Mouse (Mus musculus) cerebellum, adult 2 months (tissue): ENCODE measurements around the gene Ccdc146. TPM values are rescaled to one million over a fixed set of nuclear protein-coding genes. Genes with fewer than 3 reads are reported as not detected.
A peak's percentile ranks its signal among the peaks of the same experiment; 100 is the strongest.

Source experiments
- DNase-seq, 2 experiments: peaks; one replicate each; pipeline ENCODE4 v3.0.0; 2021
- H3K27ac ChIP-seq: fragments of 200-500 bp; 2 replicates; pipeline ENCODE4 v1.5.1; 2012; ENCODE audit warnings: low read length, control low read depth, inconsistent platforms; ENCODE audit not compliant: insufficient read depth
- H3K27me3 ChIP-seq: fragments of 200-500 bp; 2 replicates; pipeline ENCODE4 v1.6.1; 2012; ENCODE audit warnings: inconsistent platforms, mild to moderate bottlenecking, low read length, moderate library complexity; ENCODE audit not compliant: control insufficient read depth, insufficient read depth
- H3K4me1 ChIP-seq: fragments of 200-500 bp; 2 replicates; pipeline ENCODE4 v1.6.1; 2011; ENCODE audit warnings: low read length; ENCODE audit not compliant: control insufficient read depth, insufficient read depth
- H3K4me3 ChIP-seq: fragments of 200-500 bp; replicated peaks from 2 replicates; pipeline ENCODE3; 2011; ENCODE audit warnings: mild to moderate bottlenecking, low read depth, low read length, control low read depth; ENCODE audit not compliant: insufficient read depth
- CTCF ChIP-seq: fragments of 200-500 bp; IDR thresholded peaks from 2 replicates; pipeline ENCODE4 v1.5.1; 2011; ENCODE audit warnings: low read depth, mild to moderate bottlenecking, control low read depth, low read length, moderate library complexity, borderline replicate concordance; ENCODE audit not compliant: insufficient read depth
- POLR2A ChIP-seq: fragments of 200-500 bp; IDR thresholded peaks from 2 replicates; pipeline ENCODE4 v1.6.1; 2011; ENCODE audit warnings: low read length, control low read depth, borderline replicate concordance; ENCODE audit not compliant: insufficient read depth
- WGBS: fragments of 180-500 bp; shearing (Covaris S2); methylation state at CpG from one replicate; pipeline ENCODE4 v1.1.7; 2018; 5-methylcytosine and 5-hydroxymethylcytosine counted together
- polyA plus RNA-seq: library from polyadenylated mRNA; depleted of rRNA; stranded (reverse); fragments of >200 nt; gene quantifications from 2 replicates; pipeline ENCODE4 v1.2.3, GENCODE M21; 2012

The Ccdc146 gene
- polyA plus RNA-seq, 1 experiment = 0.33 TPM

DNA sequence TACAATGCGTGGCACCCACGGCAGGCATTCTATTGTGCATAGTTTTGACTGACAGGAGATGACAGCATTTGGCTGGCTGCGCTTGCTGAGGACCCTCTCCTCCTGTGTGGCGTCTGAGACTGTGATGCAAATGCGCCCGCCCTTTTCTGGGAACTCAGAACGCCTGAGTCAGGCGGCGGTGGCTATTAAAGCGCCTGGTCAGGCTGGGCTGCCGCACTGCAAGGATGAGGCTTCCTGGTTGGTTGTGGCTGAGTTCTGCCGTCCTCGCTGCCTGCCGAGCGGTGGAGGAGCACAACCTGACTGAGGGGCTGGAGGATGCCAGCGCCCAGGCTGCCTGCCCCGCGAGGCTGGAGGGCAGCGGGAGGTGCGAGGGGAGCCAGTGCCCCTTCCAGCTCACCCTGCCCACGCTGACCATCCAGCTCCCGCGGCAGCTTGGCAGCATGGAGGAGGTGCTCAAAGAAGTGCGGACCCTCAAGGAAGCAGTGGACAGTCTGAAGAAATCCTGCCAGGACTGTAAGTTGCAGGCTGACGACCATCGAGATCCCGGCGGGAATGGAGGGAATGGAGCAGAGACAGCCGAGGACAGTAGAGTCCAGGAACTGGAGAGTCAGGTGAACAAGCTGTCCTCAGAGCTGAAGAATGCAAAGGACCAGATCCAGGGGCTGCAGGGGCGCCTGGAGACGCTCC lies 51.8 kb downstream of the Ccdc146 start, which contains the start of gene Fgl2:
Gene Fgl2, plus strand, starts transcription at position 150 of the 687 bp plus-strand sequence.
- H3K4me1 ChIP-seq = no peaks in the 10 kb centered on the region
- H3K27me3 ChIP-seq = no peaks in the 10 kb centered on the region
- TF ChIP-seq POLR2A = no peak
- TF ChIP-seq CTCF = no peak
- H3K27ac ChIP-seq = no peak within 1 kb of the TSS
- WGBS = 2% methylated on average over 31 of the region's 31 CpGs
- DNase-seq = peak; percentile 23 to 30
- H3K4me3 ChIP-seq = peak within 1 kb of the TSS; percentile 14

DNA sequence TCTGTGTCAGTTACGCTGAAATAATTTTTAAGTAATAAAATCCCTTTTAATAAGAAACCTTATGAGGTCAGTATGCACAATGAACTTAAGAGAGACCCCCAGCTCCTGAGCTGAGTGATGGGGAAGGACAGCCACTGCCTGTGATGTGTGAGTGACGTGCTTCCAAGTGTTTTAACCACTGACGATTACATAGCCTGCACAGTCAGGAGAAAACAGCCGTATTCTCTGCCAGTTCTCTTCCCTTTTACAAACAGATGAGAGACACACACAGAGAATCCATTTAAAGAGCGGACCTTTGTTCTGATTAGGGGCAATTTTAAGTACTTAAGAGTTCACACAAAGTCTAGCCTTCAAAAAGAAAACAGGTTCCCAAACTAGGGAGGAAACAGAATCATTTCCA lies 52.6 kb downstream of the Ccdc146 start:
- Histone ChIP-seq H3K27me3 (no peaks in the 10 kb centered on the region), H3K4me3 (no peak overlapping the region), H3K4me1 (no peaks in the 10 kb centered on the region), H3K27ac (no peak overlapping the region)
- 43% methylated on average over 5 of the region's 5 CpGs for WGBS
- TF ChIP-seq CTCF (no peak), POLR2A (no peak)
- no peak for DNase-seq

DNA sequence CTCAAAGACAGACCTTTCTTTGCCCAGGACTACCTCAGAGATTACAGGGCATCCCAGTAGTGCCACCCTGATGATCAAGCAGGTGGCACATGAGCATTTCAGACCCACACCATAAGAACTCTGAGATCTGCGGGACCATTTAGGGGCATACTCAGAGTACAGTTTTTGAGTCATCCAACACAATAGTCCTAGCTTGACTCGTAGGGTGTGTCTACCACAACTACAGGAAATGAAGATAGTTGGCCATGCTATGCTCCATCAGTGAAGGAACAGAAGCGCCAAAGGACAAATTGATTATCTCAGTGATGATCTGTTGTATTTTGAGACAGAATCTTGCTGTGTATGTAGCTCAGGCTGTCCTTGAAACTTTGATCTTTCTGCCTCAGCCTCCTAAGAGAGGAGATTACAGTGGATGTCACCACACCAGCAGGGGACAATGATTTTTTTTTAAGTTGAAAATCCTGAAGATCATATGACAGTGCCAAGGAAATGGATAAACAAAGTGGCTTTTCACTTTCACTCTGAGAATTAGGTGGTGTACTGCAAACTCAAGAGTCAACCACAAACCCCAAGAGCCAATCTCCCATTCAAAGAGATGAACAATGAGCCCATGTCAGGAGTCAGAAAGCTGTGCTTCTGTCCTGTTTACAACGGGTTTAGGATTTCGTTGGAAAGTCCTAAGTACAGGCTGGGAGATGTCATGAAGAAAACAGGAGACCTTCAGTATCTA lies 54.1 kb downstream of the Ccdc146 start:
- Histone ChIP-seq H3K27ac (no peak overlapping the region), H3K4me3 (no peak overlapping the region), H3K4me1 (no peaks in the 10 kb centered on the region), H3K27me3 (no peaks in the 10 kb centered on the region)
- TF ChIP-seq POLR2A = no peak
- TF ChIP-seq CTCF = no peak
- no peak for DNase-seq
- WGBS = 89% methylated on average over 5 of the region's 5 CpGs

DNA sequence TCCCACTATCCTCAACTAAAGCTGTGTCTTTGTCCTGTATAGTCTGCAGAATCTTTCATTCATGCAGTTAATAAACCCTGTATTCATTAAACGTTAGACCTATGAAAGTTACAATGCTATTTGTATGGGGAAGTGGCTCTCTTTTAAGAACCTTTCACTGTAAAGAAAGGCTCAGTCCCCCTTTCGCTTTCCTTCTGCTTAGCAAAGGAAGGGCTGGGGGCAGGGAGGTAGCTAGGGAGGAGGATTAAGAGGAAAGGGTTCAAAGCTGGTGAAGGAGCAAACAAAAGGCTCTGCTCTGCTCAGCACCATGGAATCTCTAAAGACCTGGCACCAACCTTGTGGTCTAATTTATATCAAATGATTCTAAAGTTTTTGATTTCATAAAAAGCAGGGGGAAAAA lies 57.0 kb downstream of the Ccdc146 start:
- no peak for DNase-seq
- Histone ChIP-seq H3K27me3 (no peaks in the 10 kb centered on the region), H3K4me1 (no peaks in the 10 kb centered on the region), H3K4me3 (no peak overlapping the region), H3K27ac (no peak overlapping the region)
- WGBS = 52% methylated on average over 2 of the region's 2 CpGs
- TF ChIP-seq POLR2A = no peak
- TF ChIP-seq CTCF = no peak

- no peak overlapping the region for H3K4me3 ChIP-seq
- H3K4me1 ChIP-seq = no peaks in the 10 kb centered on the region
- TF ChIP-seq CTCF (no peak), POLR2A (no peak)
- DNase-seq = no peak
- WGBS = 78% methylated on average over 4 of the region's 4 CpGs
- no peaks in the 10 kb centered on the region for H3K27me3 ChIP-seq
- no peak overlapping the region for H3K27ac ChIP-seq
Measured at GRCm38 (mm10) chr5:21366338-21367053, 58.0 kb downstream of the Ccdc146 start.

GRCm38 (mm10) chr5:21363343-21363742 lies 61.1 kb downstream of the Ccdc146 start:
- DNase-seq = no peak
- WGBS = 88% methylated on average over 3 of the region's 3 CpGs
- TF ChIP-seq CTCF (no peak), POLR2A (no peak)

GRCm38 (mm10) chr5:21358648-21359047 lies 65.8 kb downstream of the Ccdc146 start:
- 89% methylated on average over 3 of the region's 3 CpGs for WGBS
- DNase-seq = no peak
- no peaks in the 10 kb centered on the region for H3K27me3 ChIP-seq
- TF ChIP-seq CTCF = no peak
- no peak for TF ChIP-seq POLR2A
- no peak overlapping the region for H3K4me3 ChIP-seq
- H3K27ac ChIP-seq = no peak overlapping the region
- H3K4me1 ChIP-seq = no peaks in the 10 kb centered on the region

More at GRCm38 (mm10) chr5:21363343-21363742, 61.1 kb downstream of the Ccdc146 start:
- H3K4me1 ChIP-seq = no peaks in the 10 kb centered on the region
- no peaks in the 10 kb centered on the region for H3K27me3 ChIP-seq
- H3K4me3 ChIP-seq = no peak overlapping the region
- no peak overlapping the region for H3K27ac ChIP-seq

DNA sequence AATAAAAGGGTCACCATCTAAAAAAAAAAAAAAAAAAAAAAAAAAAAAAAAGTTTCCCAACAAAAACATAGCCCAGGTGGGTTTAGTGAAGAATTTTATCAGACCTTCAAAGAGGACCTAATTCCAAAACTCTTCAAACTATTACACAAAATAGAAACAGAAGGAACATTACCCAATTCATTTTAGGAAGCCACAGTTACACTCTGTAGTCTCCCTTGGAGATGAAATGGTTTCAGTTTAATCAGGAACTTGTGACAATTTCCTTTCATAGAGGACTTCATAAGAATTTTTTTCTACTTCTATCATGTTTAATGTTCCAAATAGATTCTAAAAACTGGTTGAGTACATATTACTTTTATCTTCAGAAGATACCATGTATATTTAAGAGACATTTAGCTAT lies 72.8 kb downstream of the Ccdc146 start:
- no peak overlapping the region for H3K27ac ChIP-seq
- H3K4me1 ChIP-seq = no peaks in the 10 kb centered on the region
- TF ChIP-seq POLR2A = no peak
- DNase-seq = no peak
- H3K27me3 ChIP-seq = no peaks in the 10 kb centered on the region
- H3K4me3 ChIP-seq = no peak overlapping the region
